Mouse (Mus musculus): Measurements from ENCODE around the gene 9530077C05Rik. TPM values are rescaled to one million over a fixed set of nuclear protein-coding genes. Genes with fewer than 3 reads are reported as not detected.
"Not testable (repeated sequence)": the region's sequence is repeated elsewhere in the genome, so short reads cannot be mapped to it uniquely, and the experiment has no call there.

The 9530077C05Rik gene
- polyA plus RNA-seq, 1 experiment from 2014 or later = 4.5 TPM

DNA sequence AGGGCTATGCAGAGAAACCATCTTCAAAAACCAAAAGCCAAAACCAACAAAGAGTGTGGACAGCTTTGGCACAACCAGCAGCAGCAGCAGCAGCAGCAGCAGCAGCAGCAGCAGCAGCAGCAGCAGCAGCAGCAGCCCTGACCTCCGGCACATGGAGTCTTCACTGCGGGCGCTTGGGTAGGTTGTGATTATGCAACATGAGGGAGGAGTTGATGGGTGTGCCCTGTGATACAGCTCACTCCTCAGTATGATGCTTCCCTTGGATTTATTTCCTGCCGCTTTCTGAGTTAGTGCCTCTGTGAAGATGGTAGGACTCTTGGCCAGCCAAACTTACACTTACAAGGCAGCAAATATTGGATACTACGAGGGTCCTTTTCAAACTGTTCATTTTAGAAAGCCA is 35.9 kb downstream of the 9530077C05Rik start:
- Histone ChIP-seq H3K9ac (replicated peaks; ENCODE audit: low read depth) (no peak overlapping the region), H3K4me2 (replicated peaks; ENCODE audit: low read depth, low read length) (no peak overlapping the region), H3K4me1 (ENCODE audit: insufficient read depth, low read depth, low read length) (no peaks in the 10 kb centered on the region), H3K4me3 (ENCODE audit: low read depth, low read length) (no peak overlapping the region), H3K36me3 (ENCODE audit: insufficient read depth, low read length) (peaks cover 45% of the 10 kb centered on the region), H3K27me3 (replicated peaks; ENCODE audit: insufficient read depth, low read length) (no peaks in the 10 kb centered on the region), H3K27ac (ENCODE audit: low read length) (no peak overlapping the region), H3K9me3 (ENCODE audit: low read length) (no peaks in the 10 kb centered on the region)
- DNase-seq (ENCODE audit: low spot score) (peak; percentile 19), ATAC-seq (no peak)
- WGBS = 70% methylated on average over 5 of the region's 5 CpGs
- no peak for TF ChIP-seq EP300 (IDR thresholded peaks at IDR 0.05)
- no peak for TF ChIP-seq CTCF (IDR thresholded peaks at IDR 0.05)

DNA sequence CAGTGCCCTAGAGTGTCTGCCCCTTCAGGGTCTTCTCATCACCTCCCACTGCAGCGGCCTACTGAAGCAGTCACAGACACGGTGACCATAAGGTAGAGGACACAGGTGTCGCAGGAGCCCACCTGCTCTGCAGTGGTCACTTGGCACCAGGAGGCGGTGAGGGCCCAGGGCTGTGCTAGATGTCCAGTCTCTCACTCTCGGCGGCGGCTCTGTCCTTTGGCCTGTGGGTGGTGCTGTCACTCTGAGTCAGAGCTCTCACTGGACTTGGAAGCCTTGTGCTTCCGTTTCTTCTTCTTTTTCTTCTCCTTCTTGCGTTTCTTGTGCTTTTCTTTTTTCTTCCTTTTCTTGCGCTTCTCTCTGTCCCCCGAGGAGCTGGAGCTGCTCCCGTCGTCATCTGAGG is 37.1 kb downstream of the 9530077C05Rik start:
- Histone ChIP-seq H3K9ac (replicated peaks; ENCODE audit: low read depth) (no peak overlapping the region), H3K36me3 (ENCODE audit: insufficient read depth, low read length) (peaks cover 55% of the 10 kb centered on the region), H3K4me3 (ENCODE audit: low read depth, low read length) (no peak overlapping the region), H3K4me1 (ENCODE audit: insufficient read depth, low read depth, low read length) (no peaks in the 10 kb centered on the region), H3K27me3 (replicated peaks; ENCODE audit: insufficient read depth, low read length) (no peaks in the 10 kb centered on the region), H3K4me2 (replicated peaks; ENCODE audit: low read depth, low read length) (no peak overlapping the region), H3K27ac (ENCODE audit: low read length) (no peak overlapping the region), H3K9me3 (ENCODE audit: low read length) (no peaks in the 10 kb centered on the region)
- DNase-seq (ENCODE audit: low spot score) = no peak
- WGBS = 84% methylated on average over 13 of the region's 13 CpGs
- peak; percentile 33; the same call in 1 of the 2 replicates for TF ChIP-seq CTCF (IDR thresholded peaks at IDR 0.05)
- no peak for TF ChIP-seq EP300 (IDR thresholded peaks at IDR 0.05)
- no peak for ATAC-seq

DNA sequence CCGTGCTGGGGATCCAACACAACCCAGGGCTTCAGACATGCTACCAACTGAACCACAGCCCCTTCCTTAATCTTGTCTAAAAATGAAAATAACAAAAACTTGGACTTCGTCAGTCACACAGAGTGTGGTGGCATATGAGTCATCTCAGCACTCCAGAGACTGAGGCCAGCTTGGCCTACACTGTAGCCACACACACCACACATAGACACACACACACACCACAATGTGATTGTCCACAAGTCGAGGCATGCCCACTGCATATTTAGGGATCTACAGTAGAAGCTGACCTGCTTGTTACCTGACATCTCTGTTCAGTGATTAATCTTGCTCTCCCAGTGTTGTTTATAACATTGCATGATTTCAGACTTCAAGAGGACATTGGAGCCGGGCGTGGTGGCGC is 37.9 kb downstream of the 9530077C05Rik start:
- no peak for DNase-seq (ENCODE audit: low spot score)
- Histone ChIP-seq H3K4me3 (ENCODE audit: low read depth, low read length) (no peak overlapping the region), H3K27ac (ENCODE audit: low read length) (no peak overlapping the region), H3K4me2 (replicated peaks; ENCODE audit: low read depth, low read length) (no peak overlapping the region), H3K4me1 (ENCODE audit: insufficient read depth, low read depth, low read length) (no peaks in the 10 kb centered on the region), H3K9ac (replicated peaks; ENCODE audit: low read depth) (no peak overlapping the region), H3K9me3 (ENCODE audit: low read length) (no peaks in the 10 kb centered on the region), H3K27me3 (replicated peaks; ENCODE audit: insufficient read depth, low read length) (no peaks in the 10 kb centered on the region), H3K36me3 (ENCODE audit: insufficient read depth, low read length) (peaks cover 62% of the 10 kb centered on the region)
- 94% methylated on average over 6 of the region's 6 CpGs for WGBS
- no peak for TF ChIP-seq EP300 (IDR thresholded peaks at IDR 0.05)
- no peak for TF ChIP-seq CTCF (IDR thresholded peaks at IDR 0.05)
- no peak for ATAC-seq

DNA sequence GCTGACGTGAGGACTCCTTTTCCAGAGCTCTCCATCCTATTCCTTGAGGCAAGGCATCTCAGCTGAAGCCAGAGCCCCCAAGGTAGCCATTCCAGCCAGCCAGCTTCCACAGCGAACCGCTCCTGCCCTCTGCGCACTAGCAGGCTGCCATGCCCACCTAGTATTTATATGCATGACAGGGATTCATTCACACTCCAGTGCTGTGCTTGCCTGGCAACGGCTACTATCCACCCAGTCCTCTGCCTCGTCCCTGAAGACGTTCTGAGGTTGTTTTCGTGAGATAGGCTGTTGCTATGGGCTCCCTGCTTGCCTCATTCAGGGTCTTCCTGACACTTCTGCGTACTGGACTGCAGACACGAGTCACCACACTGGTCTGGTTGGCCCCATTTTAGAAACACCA is 41.4 kb downstream of the 9530077C05Rik start:
- Histone ChIP-seq H3K27ac (ENCODE audit: low read length) (no peak overlapping the region), H3K36me3 (ENCODE audit: insufficient read depth, low read length) (peaks cover 75% of the 10 kb centered on the region), H3K4me1 (ENCODE audit: insufficient read depth, low read depth, low read length) (no peaks in the 10 kb centered on the region), H3K9ac (replicated peaks; ENCODE audit: low read depth) (no peak overlapping the region), H3K4me2 (replicated peaks; ENCODE audit: low read depth, low read length) (no peak overlapping the region), H3K4me3 (ENCODE audit: low read depth, low read length) (no peak overlapping the region), H3K9me3 (ENCODE audit: low read length) (no peaks in the 10 kb centered on the region), H3K27me3 (replicated peaks; ENCODE audit: insufficient read depth, low read length) (no peaks in the 10 kb centered on the region)
- TF ChIP-seq CTCF (IDR thresholded peaks at IDR 0.05) = no peak
- DNase-seq (ENCODE audit: low spot score) = no peak
- WGBS = 89% methylated on average over 10 of the region's 10 CpGs
- ATAC-seq = no peak

DNA sequence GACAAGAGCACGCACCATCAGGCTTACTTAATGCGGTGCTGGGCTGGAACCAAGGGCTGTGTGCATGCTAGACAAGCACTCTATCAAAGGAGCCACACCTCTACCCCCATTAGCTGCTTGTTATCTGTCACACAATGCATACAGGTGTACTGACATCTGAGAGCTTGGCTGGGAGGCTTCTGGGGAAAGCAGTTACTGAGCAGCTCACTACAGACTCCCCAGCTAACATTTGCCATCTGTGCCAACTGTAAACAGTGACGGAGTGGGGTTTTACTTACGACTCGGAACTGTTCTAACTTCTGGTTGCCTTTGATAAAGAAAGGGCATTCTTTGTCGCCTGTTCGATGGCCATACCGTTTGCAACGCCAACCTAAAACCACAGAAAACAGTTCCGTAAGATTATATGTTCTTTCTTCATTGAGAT is 42.2 kb downstream of the 9530077C05Rik start:
- no peaks in the 10 kb centered on the region for H3K4me1 ChIP-seq (ENCODE audit: insufficient read depth, low read depth, low read length)
- no peak overlapping the region for H3K9ac ChIP-seq (replicated peaks; ENCODE audit: low read depth)
- no peaks in the 10 kb centered on the region for H3K9me3 ChIP-seq (ENCODE audit: low read length)
- H3K4me2 ChIP-seq (replicated peaks; ENCODE audit: low read depth, low read length) = no peak overlapping the region
- H3K27ac ChIP-seq (ENCODE audit: low read length) = no peak overlapping the region
- no peak for TF ChIP-seq CTCF (IDR thresholded peaks at IDR 0.05)
- TF ChIP-seq EP300 (IDR thresholded peaks at IDR 0.05) = no peak
- H3K4me3 ChIP-seq (ENCODE audit: low read depth, low read length) = no peak overlapping the region
- WGBS = 81% methylated on average over 10 of the region's 10 CpGs
- DNase-seq (ENCODE audit: low spot score) = no peak
- peaks cover 68% of the 10 kb centered on the region for H3K36me3 ChIP-seq (ENCODE audit: insufficient read depth, low read length)
- ATAC-seq = no peak
- no peaks in the 10 kb centered on the region for H3K27me3 ChIP-seq (replicated peaks; ENCODE audit: insufficient read depth, low read length)

DNA sequence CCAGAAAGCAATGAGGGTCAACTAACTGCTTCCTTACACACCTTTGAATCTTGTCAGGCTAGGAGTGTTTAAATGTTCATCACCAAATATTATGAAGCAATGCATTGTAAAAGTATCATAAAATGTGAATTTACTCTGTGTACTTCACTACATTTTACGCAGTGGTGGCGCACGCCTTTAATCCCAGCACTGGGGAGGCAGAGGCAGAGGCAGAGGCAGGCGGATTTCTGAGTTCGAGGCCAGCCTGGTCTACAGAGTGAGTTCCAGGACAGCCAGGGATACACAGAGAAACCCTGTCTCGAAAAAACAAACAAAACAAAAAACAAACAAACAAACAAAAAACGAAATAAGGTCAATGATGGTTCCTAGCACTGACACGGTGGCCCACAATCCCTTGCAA is 42.7 kb downstream of the 9530077C05Rik start, which contains the start of gene Gm17545:
Gm17545 (plus strand) TSS at position 301 of the 400 bp plus-strand sequence.
- not testable (repeated sequence) for H3K9ac ChIP-seq (replicated peaks; ENCODE audit: low read depth); H3K27me3 ChIP-seq (replicated peaks; ENCODE audit: insufficient read depth, low read length); H3K4me1 ChIP-seq (ENCODE audit: insufficient read depth, low read depth, low read length); H3K4me3 ChIP-seq (ENCODE audit: low read depth, low read length); DNase-seq (ENCODE audit: low spot score); ATAC-seq; H3K27ac ChIP-seq (ENCODE audit: low read length); H3K9me3 ChIP-seq (ENCODE audit: low read length); H3K4me2 ChIP-seq (replicated peaks; ENCODE audit: low read depth, low read length)
- WGBS = 89% methylated on average over 8 of the region's 8 CpGs
- peaks cover 64% of the 10 kb centered on the region for H3K36me3 ChIP-seq (ENCODE audit: insufficient read depth, low read length)

DNA sequence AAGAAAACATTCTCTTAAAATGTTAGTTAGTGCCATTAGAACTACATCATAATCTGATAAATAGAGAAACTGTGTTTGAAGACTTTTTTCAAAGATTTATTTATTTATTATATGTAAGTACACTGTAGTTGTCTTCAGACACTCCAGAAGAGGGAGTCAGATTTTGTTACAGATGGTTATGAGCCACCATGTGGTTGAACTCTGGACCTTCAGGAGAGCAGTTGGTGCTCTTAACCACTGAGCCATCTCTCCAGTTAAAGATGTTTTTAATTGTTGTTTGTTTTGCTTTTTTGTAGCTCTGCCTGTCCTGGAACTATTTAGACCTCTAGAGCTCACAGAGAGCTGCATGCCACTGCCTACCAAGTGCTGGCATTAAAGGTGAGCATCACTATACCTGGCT is 43.7 kb downstream of the 9530077C05Rik start:
- ATAC-seq (no peak), DNase-seq (ENCODE audit: low spot score) (no peak)
- H3K9ac ChIP-seq (replicated peaks; ENCODE audit: low read depth) = no peak overlapping the region
- TF ChIP-seq EP300 (IDR thresholded peaks at IDR 0.05) = no peak
- TF ChIP-seq CTCF (IDR thresholded peaks at IDR 0.05) = no peak
- H3K36me3 ChIP-seq (ENCODE audit: insufficient read depth, low read length) = peaks cover 54% of the 10 kb centered on the region
- no peaks in the 10 kb centered on the region for H3K9me3 ChIP-seq (ENCODE audit: low read length)
- no peak overlapping the region for H3K4me2 ChIP-seq (replicated peaks; ENCODE audit: low read depth, low read length)
- no peak overlapping the region for H3K27ac ChIP-seq (ENCODE audit: low read length)
- no peaks in the 10 kb centered on the region for H3K4me1 ChIP-seq (ENCODE audit: insufficient read depth, low read depth, low read length)
- H3K4me3 ChIP-seq (ENCODE audit: low read depth, low read length) = no peak overlapping the region
- H3K27me3 ChIP-seq (replicated peaks; ENCODE audit: insufficient read depth, low read length) = no peaks in the 10 kb centered on the region
